In the genomic region with DNA sequence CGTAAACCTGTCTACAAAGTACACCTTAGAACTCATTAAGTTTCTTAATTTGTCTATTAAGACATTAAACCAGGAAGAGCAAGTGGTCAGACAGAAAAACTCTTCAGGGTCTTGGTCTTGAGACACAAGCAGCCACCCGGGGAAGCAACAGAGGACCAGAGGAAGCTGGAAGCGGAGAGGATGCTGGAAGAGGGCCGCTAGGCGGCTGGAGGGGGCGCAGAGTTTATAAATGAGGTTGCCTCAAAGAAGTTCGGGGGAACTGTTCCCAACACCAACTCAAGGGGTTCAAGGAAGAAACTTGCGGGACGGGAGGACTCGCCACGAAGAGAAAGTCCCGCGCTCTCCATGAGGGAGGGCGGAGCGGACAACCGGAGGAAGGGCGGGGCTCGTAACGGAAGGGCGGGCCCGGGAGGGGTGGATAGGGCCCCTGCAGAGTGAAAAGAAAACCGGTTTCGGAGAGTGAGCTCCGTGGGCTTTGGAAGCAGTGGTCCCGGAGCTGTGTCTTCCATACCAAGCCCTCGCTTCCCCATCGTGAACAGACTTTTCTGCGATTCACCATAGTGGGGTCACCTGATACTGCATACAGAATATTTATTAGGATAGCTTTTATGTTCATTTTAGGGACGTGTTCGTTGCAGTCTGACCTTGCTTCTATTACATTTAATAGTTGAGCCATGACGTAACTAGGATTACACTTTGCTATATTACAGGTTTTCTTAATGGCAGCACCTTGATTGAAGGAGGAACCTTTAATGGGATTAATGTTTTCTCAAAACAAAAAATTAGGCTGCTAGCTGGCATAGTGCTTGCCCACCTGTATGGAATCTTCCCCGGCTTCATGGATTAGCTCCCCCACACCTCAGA, we compare ENCODE assay signal across 8 mouse cellular contexts. TPM values are rescaled to one million over a fixed set of nuclear protein-coding genes. Genes with fewer than 3 reads are reported as not detected.
DNase-seq lines count a peak whose midpoint lies in the region; ATAC-seq and TF ChIP-seq lines count a peak whose summit lies in the region.

No protein-coding gene starts in this region.

- no peak for TF ChIP-seq CTCF in kidney, adult 2 months (conservative IDR thresholded peaks at IDR 0.05; ENCODE audit: insufficient read depth, insufficient read length, low read depth, low read length)
- TF ChIP-seq CTCF in spleen, adult 2 months (IDR thresholded peaks at IDR 0.05; ENCODE audit: extremely low read depth, insufficient read depth, insufficient read length, insufficient replicate concordance): no peak

- H3K27me3 ChIP-seq in embryonic facial prominence, embryonic 12.5 days: no peaks in the 10 kb centered on the region
- no peaks in the 10 kb centered on the region for H3K27me3 ChIP-seq in kidney, adult 2 months (replicated peaks; ENCODE audit: control insufficient read depth, insufficient read depth, low read length)
- no peaks in the 10 kb centered on the region for H3K27me3 ChIP-seq in midbrain, embryonic 16.5 days (ENCODE audit: control insufficient read depth, insufficient read depth, low read depth, low read length)
- no peaks in the 10 kb centered on the region for H3K27me3 ChIP-seq in spleen, adult 2 months (ENCODE audit: control insufficient read depth, insufficient read depth, low read length)

- peak overlapping the region; percentile 55 for H3K9ac ChIP-seq in embryonic facial prominence, embryonic 12.5 days
- H3K9ac ChIP-seq in midbrain, embryonic 16.5 days (ENCODE audit: low read depth, low read length): peak overlapping the region; percentile 42; the same call in 1 of the 2 replicates

- peak; percentile 85 for TF ChIP-seq POLR2A in kidney, adult 2 months (IDR thresholded peaks at IDR 0.05; ENCODE audit: low read depth, low read length)
- peak; percentile 56; the same call in 1 of the 2 replicates for TF ChIP-seq POLR2A in spleen, adult 2 months (IDR thresholded peaks at IDR 0.05; ENCODE audit: low read depth, low read length)

- no peaks in the 10 kb centered on the region for H3K9me3 ChIP-seq in embryonic facial prominence, embryonic 12.5 days
- H3K9me3 ChIP-seq in midbrain, embryonic 16.5 days (replicated peaks; ENCODE audit: control insufficient read depth, low read length, poor library complexity, severe bottlenecking): no peaks in the 10 kb centered on the region

- H3K4me2 ChIP-seq in embryonic facial prominence, embryonic 12.5 days (replicated peaks): peak overlapping the region; percentile 46
- H3K4me2 ChIP-seq in midbrain, embryonic 16.5 days (ENCODE audit: low read length): peak overlapping the region; percentile 74

- peak overlapping the region; percentile 82 for H3K27ac ChIP-seq in embryonic facial prominence, embryonic 12.5 days
- peak overlapping the region; percentile 90 for H3K27ac ChIP-seq in kidney, adult 2 months (ENCODE audit: insufficient read depth, low read depth, low read length)
- H3K27ac ChIP-seq in midbrain, embryonic 16.5 days (ENCODE audit: low read length): no peak overlapping the region
- peak overlapping the region; percentile 79 for H3K27ac ChIP-seq in spleen, adult 2 months (ENCODE audit: insufficient read depth, low read length)

- no peak for ATAC-seq in embryonic facial prominence, embryonic 12.5 days (ENCODE audit: insufficient number of reproducible peaks, insufficient read depth, low FRiP score, low TSS enrichment)
- ATAC-seq in midbrain, embryonic 16.5 days: no peak

- 0 out of 2 replicates have a peak, but pooled peaks cover 8% of the 10 kb centered on the region for H3K4me1 ChIP-seq in embryonic facial prominence, embryonic 12.5 days
- H3K4me1 ChIP-seq in kidney, adult 2 months (ENCODE audit: control insufficient read depth, insufficient read depth, low read length): peaks cover 6% of the 10 kb centered on the region; the same call in 1 of the 2 replicates
- H3K4me1 ChIP-seq in midbrain, embryonic 16.5 days (ENCODE audit: control insufficient read depth, insufficient read depth, low read length): 0 out of 2 replicates have a peak, but pooled peaks cover 6% of the 10 kb centered on the region
- peaks cover 3% of the 10 kb centered on the region; the same call in 1 of the 2 replicates for H3K4me1 ChIP-seq in spleen, adult 2 months (ENCODE audit: control insufficient read depth, insufficient read depth, insufficient read length)

- peak overlapping the region; percentile 44 for H3K4me3 ChIP-seq in embryonic facial prominence, embryonic 12.5 days
- peak overlapping the region; percentile 48 for H3K4me3 ChIP-seq in kidney, adult 2 months (ENCODE audit: insufficient read depth, low read depth, low read length)
- peak overlapping the region; percentile 42 for H3K4me3 ChIP-seq in midbrain, embryonic 16.5 days (ENCODE audit: low read depth, low read length)
- H3K4me3 ChIP-seq in spleen, adult 2 months (ENCODE audit: extremely low read depth, insufficient read depth, insufficient read length): peak overlapping the region; percentile 79

- WGBS in embryonic facial prominence, embryonic 12.5 days: 4% methylated on average over 31 of the region's 32 CpGs
- WGBS in kidney, adult 2 months: 3% methylated on average over 32 of the region's 32 CpGs
- WGBS in midbrain, embryonic 16.5 days: 5% methylated on average over 32 of the region's 32 CpGs
- 5% methylated on average over 32 of the region's 32 CpGs for WGBS in spleen, adult 2 months

- no peaks in the 10 kb centered on the region for H3K36me3 ChIP-seq in embryonic facial prominence, embryonic 12.5 days
- H3K36me3 ChIP-seq in kidney, adult 2 months (ENCODE audit: control insufficient read depth, insufficient read depth, low read length): no peaks in the 10 kb centered on the region
- H3K36me3 ChIP-seq in midbrain, embryonic 16.5 days (ENCODE audit: control insufficient read depth, insufficient read depth, low read length): no peaks in the 10 kb centered on the region
- no peaks in the 10 kb centered on the region for H3K36me3 ChIP-seq in spleen, adult 2 months (ENCODE audit: control insufficient read depth, insufficient read depth, low read length)

- DNase-seq in 416B (ENCODE audit: low read depth): peak; percentile 83
- peak; percentile 89 to 92 for DNase-seq in adrenal gland, postnatal 36 days
- peak; percentile 86 for DNase-seq in heart, adult 8-10 months (ENCODE audit: low spot score)
- DNase-seq in kidney, adult 2 months: peak; percentile 90
- DNase-seq in liver: peak; percentile 93
- DNase-seq in spleen, adult 2 months (ENCODE audit: low read depth in 1 of 2, low spot score in 2 of 2): peak in 1 of 2 experiments; percentile 83

RNA-seq across cellular contexts. Expression of a gene that starts 7.2 kb away (rescaled TPM):
- total RNA-seq in adrenal gland, postnatal 36 days (2021): 10 to 100 TPM; 43.7 to 45.6 TPM
- polyA plus RNA-seq in embryonic facial prominence, embryonic 12.5 days (2016; fragmentation: Nextera tagmentation; extraction: Ambion mirVana): 94.1 and 95.4 TPM in 2 replicates
- total RNA-seq in heart, adult 8-10 months (2022): 10 to 100 TPM; 18.9 to 22.6 (median 20.7) TPM
- 3.4 and 4.7 TPM in 2 replicates for polyA plus RNA-seq in kidney, adult 2 months (2012; rRNA removed)
- 86.5 and 91.1 TPM in 2 replicates for polyA plus RNA-seq in midbrain, embryonic 16.5 days (2015; fragmentation: Nextera tagmentation; extraction: Ambion mirVana)
- polyA plus RNA-seq in spleen, adult 2 months (2012; rRNA removed): 2.3 and 2.6 TPM in 2 replicates

RNA-seq across cellular contexts. Expression of a gene that starts 7.8 kb away (rescaled TPM):
- 100 to 1,000 TPM; 114 to 154 TPM for total RNA-seq in adrenal gland, postnatal 36 days (2021)
- 68.5 and 72.2 TPM in 2 replicates for polyA plus RNA-seq in embryonic facial prominence, embryonic 12.5 days (2016; fragmentation: Nextera tagmentation; extraction: Ambion mirVana)
- total RNA-seq in heart, adult 8-10 months (2022): 10 to 100 TPM; 33.7 to 39.7 (median 39.6) TPM
- polyA plus RNA-seq in kidney, adult 2 months (2012; rRNA removed): 90.7 and 95.6 TPM in 2 replicates
- 20.4 and 20.7 TPM in 2 replicates for polyA plus RNA-seq in midbrain, embryonic 16.5 days (2015; fragmentation: Nextera tagmentation; extraction: Ambion mirVana)
- 182 and 253 TPM in 2 replicates for polyA plus RNA-seq in spleen, adult 2 months (2012; rRNA removed)

RNA-seq across cellular contexts. Expression of a gene that starts 8.1 kb away (rescaled TPM):
- total RNA-seq in adrenal gland, postnatal 36 days (2021): 1 to 10 TPM in 1 of 2 experiments, not detected in 1; 1.1 TPM
- 2.4 and 3.7 TPM in 2 replicates for polyA plus RNA-seq in embryonic facial prominence, embryonic 12.5 days (2016; fragmentation: Nextera tagmentation; extraction: Ambion mirVana)
- 1 to 10 TPM in 1 of 4 experiments, under 1 TPM in 3; 0.63 to 1.3 (median 0.77) TPM for total RNA-seq in heart, adult 8-10 months (2022)
- 0.94 and 1.4 TPM in 2 replicates for polyA plus RNA-seq in kidney, adult 2 months (2012; rRNA removed)
- 0.88 and 0.99 TPM in 2 replicates for polyA plus RNA-seq in midbrain, embryonic 16.5 days (2015; fragmentation: Nextera tagmentation; extraction: Ambion mirVana)
- polyA plus RNA-seq in spleen, adult 2 months (2012; rRNA removed): 3.0 and 5.6 TPM in 2 replicates

Comparison
In these comparisons a context has a peak if more than half of its experiments do, and no peak if none do; other contexts are left out.
1. RNA of a gene that starts 7.2 kb away (polyA plus RNA-seq): 94.1 to 95.4 TPM in embryonic facial prominence, embryonic 12.5 days and 86.5 to 91.1 TPM in midbrain, embryonic 16.5 days; 3.4 to 4.7 TPM in kidney, adult 2 months and 2.3 to 2.6 TPM in spleen, adult 2 months; every median in the first group is over 10 times any median in the second.
2. Peak in every context shown above with its lines, with median percentiles within 50 percentile points of each other: H3K4me3 ChIP-seq.